Mouse (Mus musculus) left cerebral cortex, adult 11 months (tissue): ENCODE results near the gene Clec4f.
"Not testable (repeated sequence)": the region's sequence is repeated elsewhere in the genome, so short reads cannot be mapped to it uniquely, and the experiment has no call there.

Experiments
- DNase-seq: peaks from one replicate; pipeline ENCODE4 v3.0.0; 2022; ENCODE audit warnings: low spot score

Gene Clec4f

DNA sequence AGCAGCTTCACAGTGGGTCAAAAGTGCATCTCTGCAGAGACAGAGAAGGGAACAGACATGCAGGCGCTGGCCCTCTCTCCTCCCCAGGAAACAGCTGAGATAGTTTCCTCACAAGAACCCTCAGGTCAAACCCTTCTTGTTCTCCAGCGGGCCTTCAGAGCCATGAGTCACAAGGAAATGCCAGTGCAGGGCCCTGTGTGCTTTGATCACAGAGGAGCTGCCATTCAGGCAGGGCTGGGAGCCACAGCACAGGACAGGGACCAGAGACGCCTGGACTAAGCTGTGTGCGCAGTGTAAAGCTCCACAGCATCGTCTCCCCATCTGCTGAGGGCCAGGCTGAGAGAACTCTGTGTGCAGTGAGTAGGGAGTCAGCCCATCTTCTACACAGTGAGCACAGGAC, 21.9 kb downstream of the Clec4f start:
- DNase-seq = not testable (repeated sequence)

DNA sequence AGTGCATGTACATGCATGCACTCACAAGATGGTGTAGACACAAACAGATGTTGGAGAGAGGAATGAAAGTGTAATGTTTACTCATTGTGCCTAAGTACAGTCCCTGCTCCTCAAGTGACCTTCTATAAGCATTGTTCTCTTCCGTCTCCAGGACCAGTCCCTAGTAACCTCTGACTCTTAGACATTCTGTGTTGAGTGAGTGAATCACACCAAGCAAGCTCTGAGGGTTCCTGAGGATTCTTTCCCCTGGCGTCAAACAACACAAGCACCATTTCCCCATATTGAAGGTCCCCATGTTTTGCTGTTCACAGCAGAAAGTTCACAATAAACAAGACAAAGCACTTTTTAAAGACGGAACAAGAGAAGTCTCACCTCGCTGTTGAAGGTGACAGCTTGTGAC, 24.2 kb downstream of the Clec4f start:
- no peak for DNase-seq

- no peak for DNase-seq
Observed at GRCm38 (mm10) chr6:83626781-83627180, 29.2 kb downstream of the Clec4f start.

DNA sequence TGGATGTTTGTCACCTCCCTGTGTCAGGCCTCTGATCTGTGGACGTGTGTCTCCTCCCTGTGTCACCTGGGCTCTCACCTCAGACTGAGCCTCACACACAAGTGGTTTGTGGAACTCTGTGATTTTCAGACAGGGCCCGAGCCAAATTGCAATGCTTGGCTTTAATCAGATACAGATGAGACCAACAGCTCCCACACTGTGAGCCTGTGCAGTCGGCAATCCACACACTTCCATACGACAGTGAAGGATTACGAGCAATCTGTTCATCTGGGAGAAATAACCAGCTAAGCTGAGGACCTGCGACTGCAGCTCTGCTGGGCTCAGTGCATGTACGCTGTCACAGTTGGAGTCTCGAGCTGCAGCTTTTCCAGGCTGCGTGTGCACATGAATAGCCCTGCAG, 36.0 kb downstream of the Clec4f start:
- no peak for DNase-seq

DNA sequence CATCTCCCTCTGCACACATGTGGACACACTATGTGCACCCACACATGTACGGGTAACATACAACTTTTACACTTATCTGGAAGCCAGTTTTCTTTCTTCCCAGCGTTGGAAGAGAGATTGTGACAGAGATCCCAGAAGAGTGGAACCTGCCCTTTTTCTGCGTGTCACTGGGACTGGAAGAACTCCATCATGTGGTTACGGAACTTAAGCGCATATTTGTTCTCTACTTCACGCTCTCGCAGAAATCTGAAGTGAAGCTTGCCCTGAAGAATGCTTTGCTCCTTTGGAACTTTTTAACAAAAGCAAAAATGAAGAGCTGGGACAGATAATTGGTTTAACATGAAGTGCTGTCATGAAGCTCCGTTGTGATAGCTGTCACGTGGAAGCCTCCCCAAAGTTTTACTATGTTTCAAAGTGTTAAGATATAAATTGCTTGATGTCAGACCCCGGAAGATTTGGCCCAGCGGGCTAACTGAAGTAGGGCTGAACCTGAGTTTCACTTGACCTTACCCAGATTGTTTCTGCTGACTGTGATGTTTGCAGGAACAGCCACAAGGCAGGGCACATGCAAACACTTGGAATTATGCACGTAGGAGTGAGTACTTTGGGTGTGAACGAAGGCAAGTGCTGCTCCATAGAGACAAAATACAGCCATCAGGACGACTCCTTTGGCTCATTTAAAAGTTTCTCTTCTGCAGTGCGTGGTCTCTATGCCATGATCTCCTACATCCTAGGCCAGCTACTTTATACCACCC, 38.2 kb downstream of the Clec4f start:
- DNase-seq = no peak

- DNase-seq = no peak
Observed at GRCm38 (mm10) chr6:83616512-83616911, 39.5 kb downstream of the Clec4f start.

DNA sequence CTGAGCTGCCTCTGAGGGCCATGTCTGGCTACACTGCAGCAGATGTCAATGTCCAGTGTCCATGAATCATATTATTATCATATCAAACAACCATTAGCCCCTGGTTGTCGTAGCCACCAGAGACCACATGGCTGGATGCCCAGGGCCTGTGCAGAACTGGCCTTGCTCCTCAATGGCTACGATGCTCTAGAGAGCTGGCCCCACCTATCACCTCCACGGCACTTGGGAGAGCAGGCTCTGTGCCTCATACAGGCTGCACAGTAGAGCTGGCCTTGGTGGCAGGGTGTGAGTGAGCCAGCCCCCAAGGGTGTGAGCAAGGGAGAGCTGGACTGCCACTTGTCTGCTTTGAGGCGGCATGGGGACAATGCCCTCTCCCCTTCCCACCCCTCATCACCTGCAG, 41.5 kb downstream of the Clec4f start:
- no peak for DNase-seq

DNA sequence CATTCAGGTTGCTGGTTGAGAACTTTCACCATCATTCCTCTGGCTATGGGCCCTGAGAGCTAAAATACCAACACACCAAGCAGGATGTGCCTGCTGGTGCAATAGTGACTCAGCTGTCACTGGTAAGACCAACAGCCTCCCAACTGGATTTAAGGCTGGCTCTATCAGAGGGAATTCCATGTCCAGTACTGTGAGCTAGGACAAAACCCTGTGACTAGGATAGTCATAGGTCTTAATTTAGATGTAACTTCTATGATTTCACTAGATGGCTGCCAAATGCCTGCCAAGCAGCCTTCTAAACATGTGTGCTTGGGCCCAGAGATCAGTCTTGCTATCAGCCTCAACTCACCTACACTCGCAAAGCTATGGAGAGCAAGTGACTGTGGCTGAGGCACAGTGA, 43.0 kb downstream of the Clec4f start:
- DNase-seq = no peak

GRCm38 (mm10) chr6:83599636-83600174, 56.3 kb downstream of the Clec4f start:
- no peak for DNase-seq

DNA sequence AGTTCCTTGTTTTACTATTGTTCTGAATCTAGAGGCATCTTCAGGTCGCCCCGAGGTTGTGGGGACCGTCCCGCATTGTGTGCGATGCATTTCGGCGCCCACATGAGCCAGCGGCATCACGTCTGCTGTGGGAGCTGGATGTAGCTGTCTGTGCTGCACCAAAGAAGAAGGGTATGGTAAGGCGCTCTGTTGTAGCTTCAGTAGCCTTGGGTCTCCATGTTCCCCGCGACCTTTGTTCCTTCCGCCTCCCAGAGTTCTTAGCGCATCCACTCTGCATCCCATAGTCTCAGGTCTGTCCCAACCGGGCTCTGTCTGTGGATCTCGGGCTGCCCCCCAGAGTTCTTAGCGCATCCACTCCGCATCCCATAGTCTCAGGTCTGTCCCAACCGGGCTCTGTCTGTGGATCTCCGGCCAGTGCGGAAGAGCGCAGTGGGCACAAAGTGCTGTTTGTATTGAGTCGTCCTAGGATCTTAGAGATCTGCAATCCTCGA, 56.9 kb downstream of the Clec4f start:
- no peak for DNase-seq

DNA sequence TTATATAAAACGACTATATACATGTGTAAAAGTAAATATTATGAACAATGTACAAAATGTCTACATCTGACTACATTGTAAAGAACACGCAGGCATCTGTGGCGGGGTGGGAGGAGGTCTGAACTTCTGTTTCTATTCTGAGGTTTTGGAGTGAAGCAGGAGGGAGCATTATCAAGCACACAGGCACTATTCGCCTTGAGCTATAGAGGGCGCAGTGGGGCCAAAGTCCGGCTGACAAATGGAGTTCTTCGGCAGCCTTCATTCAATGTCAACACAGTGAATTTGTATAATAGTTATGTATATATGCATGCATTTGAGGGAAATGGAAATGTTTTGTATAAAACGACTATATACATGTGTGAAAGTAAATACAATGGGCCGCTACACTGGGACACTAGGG, 57.3 kb downstream of the Clec4f start:
- DNase-seq = no peak

GRCm38 (mm10) chr6:83597988-83598387, 58.0 kb downstream of the Clec4f start:
- no peak for DNase-seq

GRCm38 (mm10) chr6:83595035-83595434, 61.0 kb downstream of the Clec4f start:
- DNase-seq = no peak
